Mouse (Mus musculus): ENCODE results near the gene Gse1.

The Gse1 gene

DNA sequence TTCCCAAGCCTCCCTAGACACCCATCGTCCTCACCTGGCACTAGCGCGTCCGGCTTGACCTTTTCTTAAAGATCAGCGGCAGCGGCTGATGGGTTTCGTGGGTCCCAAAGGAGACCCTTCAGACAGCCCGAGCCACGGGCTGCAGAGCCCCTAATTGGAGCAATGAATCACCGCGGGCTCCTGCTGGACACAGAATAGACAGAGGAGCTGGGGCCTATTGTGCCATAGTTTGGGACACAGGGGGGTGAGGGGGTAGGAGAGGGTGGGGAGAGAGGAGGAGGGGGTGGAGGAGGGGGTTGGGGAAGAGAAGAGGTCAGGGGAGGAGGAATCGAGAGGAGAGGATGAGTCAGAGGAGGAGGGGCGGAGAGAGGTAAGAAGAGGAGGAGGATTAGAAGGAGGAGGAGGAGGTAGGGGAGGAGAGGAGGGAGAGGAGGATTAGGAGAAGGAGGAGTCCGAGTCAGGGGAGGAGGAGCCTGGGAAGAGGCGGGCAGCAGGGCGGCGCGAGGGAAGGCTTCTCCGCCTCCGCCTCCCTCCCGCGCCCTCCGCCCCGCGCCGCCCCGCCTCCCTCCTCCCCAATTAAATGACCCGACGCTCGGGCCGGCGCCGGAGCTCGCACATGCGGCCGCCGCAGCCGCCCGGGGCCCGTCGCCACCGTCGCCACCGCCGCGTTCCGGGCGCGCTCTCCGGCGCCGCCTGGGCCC lies at the start of gene Gse1:
Gene Gse1 (plus strand): TSS at position 566 of the 701 bp plus-strand sequence.
- DNase-seq (ENCODE audit: low read depth) = no peak

GRCm38 (mm10) chr8:120179027-120179431 lies 49.2 kb upstream of the Gse1 start:
- DNase-seq (ENCODE audit: low read depth) = peak; percentile 83

DNA sequence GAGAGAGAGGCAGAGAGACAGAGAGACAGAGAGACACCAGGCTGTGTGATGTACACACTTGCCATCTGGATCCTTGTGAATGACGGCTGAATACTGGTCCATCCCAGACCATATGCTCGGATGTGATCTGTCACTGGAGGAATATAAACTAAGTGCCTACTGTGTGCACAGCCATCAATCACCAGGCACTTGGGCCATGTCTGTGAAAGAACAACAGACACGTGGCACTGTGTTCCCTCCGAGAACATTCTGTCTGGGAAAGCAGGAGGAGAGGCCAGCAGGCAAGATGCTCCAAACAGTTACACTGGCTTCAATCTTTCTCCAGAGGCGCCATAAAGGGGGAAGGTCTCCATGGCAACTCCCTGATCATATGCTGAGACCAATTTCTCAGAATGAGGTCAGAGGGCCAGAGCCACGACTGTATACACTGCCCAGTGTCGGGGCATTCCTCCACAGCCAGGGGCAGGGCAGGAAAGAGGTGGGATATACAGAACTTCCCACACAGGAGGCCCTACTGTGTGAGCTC lies 47.7 kb upstream of the Gse1 start:
- DNase-seq (ENCODE audit: low read depth) = no peak

- DNase-seq (ENCODE audit: low read depth) = no peak
Measured at GRCm38 (mm10) chr8:120181274-120181673, 47.0 kb upstream of the Gse1 start.

DNA sequence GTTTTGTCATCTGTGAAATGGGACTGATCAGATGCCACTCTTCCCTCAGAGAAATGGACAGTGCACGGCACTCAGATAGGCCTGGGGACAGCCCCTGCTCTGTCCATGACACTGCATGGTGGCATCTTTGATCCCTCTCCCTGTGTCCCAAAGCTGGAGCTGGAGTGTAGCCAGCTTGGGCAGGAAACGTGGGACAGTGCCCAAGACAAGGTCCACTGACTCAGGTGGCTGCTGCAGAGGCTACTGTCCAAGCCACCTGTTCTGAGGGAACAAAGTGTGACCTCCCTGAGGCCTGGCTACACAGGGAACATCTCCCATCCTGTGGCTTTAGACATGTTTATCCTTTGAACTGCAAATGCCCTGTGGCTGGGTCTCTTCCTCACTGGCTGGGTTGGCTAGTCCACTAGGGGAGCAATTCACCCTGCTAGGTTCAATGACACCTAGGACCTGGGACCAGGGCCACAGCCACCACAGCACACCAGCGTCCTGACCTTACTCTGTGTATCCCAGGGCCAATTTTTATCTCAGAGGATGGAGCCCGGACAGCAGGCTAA lies 46.3 kb upstream of the Gse1 start:
- no peak for DNase-seq (ENCODE audit: low read depth)

DNA sequence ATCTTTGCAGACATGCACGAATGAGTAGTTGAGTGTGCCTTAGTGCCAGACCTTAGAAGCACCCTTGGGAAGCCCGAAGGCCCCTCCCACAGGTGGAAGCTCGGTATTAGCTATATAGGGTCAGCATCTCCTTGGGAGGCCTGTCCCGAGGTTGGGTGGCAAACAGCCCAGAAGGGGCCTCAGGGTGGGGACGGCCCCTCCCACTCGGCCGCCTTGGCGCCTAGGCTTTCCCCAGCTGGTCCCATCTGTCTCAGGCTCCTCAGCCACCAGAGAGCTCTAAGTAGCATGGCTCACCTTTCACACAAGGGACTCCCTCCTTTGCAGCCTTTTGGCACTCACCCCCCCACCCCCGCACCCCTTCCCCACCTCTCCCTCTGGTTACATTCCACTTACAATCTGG lies 43.9 kb upstream of the Gse1 start:
- DNase-seq (ENCODE audit: low read depth) = no peak

GRCm38 (mm10) chr8:120184850-120185792 lies 43.1 kb upstream of the Gse1 start:
- no peak for DNase-seq (ENCODE audit: low read depth)

- DNase-seq (ENCODE audit: low read depth) = no peak
Measured at GRCm38 (mm10) chr8:120186454-120186853, 41.8 kb upstream of the Gse1 start.

GRCm38 (mm10) chr8:120188510-120188909 lies 39.7 kb upstream of the Gse1 start:
- DNase-seq (ENCODE audit: low read depth) = no peak

DNA sequence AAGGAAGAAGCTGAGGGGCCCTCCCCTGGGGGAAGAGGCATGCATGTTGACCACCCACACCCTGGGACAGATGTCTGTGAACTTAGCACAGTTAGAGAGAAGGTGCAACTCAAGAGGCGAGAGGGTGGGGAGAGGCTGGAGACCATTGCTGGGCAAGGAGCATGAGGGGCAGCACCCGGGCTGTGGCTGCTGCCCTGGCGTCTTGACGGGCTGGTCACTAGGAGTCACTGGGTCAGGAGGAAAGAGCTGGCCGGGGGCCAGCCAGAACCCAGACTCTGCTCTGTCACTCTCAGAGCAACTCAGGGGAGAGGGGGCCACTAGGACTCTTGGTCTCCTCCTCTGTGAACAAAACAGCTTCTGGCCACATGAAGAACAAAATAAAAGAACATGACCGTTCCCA lies 38.8 kb upstream of the Gse1 start:
- no peak for DNase-seq (ENCODE audit: low read depth)

DNA sequence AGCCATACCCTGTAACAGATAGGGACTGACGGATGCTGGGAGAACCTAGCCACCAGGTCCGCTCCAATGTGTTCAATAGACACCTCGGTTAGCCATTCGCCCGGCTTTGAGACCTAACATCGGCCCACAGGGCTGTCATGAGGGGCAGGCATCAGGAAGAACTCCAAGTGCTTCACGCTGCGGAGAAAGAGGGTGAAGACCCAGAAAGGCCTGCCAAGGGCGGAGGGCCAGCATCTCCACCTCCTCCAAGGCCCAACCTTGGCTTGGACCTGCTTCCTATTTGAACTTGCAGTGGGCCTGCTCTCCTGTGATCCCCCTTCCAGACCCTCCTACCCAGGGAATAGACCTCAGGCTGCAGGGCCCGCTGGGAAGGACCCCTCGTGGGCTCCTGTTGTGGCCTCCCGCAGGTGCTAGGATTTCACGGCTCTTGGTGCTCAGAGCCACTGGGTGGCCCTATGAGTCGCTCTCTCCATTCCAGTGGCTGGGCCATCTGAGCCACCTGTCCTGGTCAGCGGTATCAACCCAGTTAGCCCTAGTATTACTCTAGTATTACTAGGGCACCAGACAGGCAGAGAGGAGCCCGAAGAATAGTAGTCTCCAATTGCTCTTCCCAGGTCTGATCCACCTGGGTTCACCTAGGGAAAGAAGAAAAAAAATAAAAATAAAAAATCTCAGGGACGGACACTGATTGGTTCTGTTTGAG lies 38.0 kb upstream of the Gse1 start:
- no peak for DNase-seq (ENCODE audit: low read depth)

DNA sequence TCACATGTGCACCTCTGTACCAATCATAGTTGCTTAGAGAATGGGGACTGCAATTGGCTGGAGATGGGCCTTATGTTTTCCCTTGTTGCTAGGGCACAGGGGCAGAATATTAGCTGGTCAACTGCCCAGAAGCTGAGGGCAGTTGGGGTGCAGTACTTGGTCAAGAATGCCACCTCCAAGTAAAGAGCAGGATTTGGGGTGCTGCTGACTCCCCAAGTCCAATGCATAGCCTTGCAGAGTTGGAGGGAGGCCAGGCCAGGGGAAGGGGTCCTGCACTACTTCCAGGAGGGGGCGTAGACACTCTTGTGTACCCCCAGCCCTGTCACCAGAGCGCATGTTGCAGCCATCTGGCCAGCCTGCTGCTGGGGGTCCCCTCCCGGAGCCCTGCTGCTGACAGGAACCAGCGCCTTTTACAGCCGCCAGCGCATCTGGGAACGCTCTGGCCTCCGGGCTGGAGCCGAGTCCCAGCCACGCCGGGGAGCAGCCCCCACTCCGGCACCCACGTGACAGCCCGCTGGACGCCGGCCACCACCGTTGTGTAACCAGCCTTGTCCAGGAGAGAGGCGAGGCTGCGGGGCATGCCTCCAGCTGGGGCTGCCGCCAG lies 37.3 kb upstream of the Gse1 start:
- no peak for DNase-seq (ENCODE audit: low read depth)

GRCm38 (mm10) chr8:120191633-120192032 lies 36.6 kb upstream of the Gse1 start:
- no peak for DNase-seq (ENCODE audit: low read depth)

- DNase-seq (ENCODE audit: low read depth) = no peak
Measured at GRCm38 (mm10) chr8:120192118-120192517, 36.1 kb upstream of the Gse1 start.

- no peak for DNase-seq (ENCODE audit: low read depth)
Measured at GRCm38 (mm10) chr8:120201351-120201750, 26.9 kb upstream of the Gse1 start.

- no peak for DNase-seq (ENCODE audit: low read depth)
Measured at GRCm38 (mm10) chr8:120202546-120202945, 25.7 kb upstream of the Gse1 start.

GRCm38 (mm10) chr8:120204736-120205360 lies 23.4 kb upstream of the Gse1 start:
- DNase-seq (ENCODE audit: low read depth) = no peak

DNA sequence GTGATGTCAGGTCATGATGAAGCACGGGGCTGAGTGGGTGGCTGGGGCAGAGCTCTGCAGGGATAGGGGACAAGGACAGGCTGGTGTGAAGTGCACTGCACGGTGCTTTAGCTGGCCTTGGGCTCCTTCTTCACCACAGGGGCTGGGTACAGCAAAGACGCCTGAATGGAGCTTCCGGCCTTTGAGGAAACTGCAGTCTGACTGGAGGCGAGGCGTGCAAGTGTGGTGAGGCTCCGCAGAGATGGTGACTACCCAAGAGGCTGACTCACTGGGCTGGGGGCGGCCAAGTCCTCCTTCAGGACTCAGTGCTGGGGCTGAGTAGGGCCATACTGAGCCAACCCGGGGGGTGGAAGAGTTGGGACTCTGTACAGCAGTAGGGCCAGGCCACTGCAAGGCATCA lies 22.3 kb upstream of the Gse1 start:
- no peak for DNase-seq (ENCODE audit: low read depth)

- DNase-seq (ENCODE audit: low read depth) = no peak
Measured at GRCm38 (mm10) chr8:120207364-120207763, 20.9 kb upstream of the Gse1 start.

- DNase-seq (ENCODE audit: low read depth) = no peak
Measured at GRCm38 (mm10) chr8:120208113-120208512, 20.1 kb upstream of the Gse1 start.

- no peak for DNase-seq (ENCODE audit: low read depth)
Measured at GRCm38 (mm10) chr8:120211345-120211744, 16.9 kb upstream of the Gse1 start.

Data from c-Kit-positive CD71-negative TER-119-negative erythroid progenitor cells, embryonic 14.5 days (primary cell).